Mouse (Mus musculus): ENCODE measurements around the gene Arpc2.

Arpc2 gene

GRCm38 (mm10) chr1:74300347-74301110 lies 64.6 kb downstream of the Arpc2 start:
- DNase-seq (ENCODE audit: low spot score in 2 of 2), result no peak

DNA sequence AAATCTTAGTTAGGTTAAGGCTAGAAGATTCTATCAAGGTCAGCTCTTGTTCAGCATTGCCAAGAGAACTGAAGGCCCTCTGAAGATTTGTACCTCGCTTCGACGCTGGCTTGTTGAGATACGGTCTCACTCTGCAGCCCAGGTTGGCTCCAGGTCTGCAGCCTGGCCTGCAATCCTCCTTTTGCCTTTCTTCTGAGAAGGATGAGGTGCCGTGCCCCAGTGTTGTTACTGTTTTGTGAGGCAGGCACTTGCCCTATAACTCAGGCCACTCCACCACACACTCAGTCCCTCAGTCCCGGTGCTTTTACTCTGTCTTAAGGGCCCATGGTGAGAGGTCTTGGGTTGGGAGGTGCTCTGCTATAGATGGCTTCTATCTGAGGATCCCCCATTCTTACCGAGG lies 66.3 kb downstream of the Arpc2 start:
- no peak for DNase-seq (ENCODE audit: low spot score in 2 of 2)

GRCm38 (mm10) chr1:74302835-74303234 lies 67.0 kb downstream of the Arpc2 start:
- no peak for DNase-seq (ENCODE audit: low spot score in 2 of 2)

DNA sequence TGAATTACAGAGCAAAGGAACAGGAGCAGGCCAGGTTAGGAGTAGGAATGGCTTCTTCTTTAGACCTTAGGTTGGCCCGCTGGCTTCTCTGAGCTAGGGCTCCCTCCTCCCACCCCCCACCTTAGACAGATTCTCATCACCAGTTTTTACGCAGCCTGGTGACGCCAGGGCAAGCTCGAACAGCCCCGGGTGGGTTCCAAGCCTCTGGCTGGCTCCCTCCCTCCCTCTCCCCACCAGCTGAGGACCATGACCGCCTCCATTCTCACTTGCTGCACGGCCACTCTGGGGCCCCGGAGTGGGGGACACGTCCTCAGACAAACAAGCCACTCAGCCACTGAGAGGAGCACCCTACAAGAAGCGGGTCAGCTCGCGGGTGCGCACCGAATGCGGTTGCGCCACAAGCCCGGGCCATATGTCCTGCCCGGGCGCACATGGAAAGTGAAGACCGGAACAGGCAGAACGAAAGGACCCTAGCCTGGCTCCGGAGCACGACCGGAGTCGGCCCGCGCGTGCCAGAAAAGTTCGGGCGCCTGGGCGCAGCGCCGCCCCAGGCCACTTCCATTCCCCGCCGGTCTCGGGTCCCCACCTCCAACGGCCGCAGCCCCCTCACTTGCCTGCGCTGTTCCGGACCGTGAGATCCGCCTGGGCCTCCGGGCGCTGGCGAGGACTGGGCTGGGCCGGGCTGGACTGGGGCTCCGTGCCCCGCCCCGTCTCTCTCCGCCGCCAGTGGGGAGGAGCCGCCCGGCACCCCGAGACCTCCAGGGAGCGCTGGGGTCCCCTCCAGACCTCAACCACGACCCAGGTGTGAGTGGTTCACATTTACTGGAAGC lies 67.8 kb downstream of the Arpc2 start:
- peak; percentile 80 to 85 for DNase-seq (ENCODE audit: low spot score in 2 of 2)

DNA sequence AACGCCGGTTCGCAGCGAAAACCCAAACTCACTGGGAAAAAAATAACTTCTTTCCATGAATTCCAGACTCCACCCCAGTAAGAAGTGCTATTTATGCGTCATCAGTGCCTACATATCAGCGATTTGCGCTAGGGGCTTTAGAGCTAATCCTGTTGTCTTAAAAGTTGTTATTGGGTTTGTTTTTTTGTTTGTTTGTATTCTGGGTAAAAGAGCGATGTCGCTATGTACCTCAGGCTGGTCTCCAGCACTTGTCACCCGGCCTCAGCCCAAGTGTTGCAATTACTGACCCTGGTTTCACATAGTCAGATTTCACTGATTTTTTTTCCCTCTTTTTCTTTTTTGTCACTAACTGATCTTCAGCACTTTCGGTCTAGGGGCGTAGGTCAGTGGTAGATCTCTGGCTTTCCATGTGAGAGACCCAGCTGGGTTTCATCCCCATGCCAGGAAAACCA lies 68.5 kb downstream of the Arpc2 start:
- DNase-seq (ENCODE audit: low spot score in 2 of 2), result no peak

DNA sequence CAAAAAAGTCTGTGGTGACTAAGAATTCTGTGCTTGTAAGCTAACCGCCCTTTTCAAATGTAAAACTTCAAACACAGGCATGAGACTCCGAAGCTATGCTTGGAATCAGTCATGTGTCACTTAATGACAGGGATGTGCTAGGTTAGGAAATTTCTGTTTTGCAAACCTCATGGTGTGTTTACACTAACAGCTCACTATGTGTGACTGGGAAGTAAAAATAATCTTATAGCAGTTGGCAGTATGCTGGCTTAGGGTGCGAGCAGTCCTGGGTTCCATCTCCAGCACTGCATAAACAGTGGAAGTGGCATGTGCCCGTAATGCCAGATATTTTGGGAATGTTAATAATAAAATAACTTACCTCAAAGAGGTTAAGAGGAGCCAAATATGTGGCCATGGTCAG lies 69.1 kb downstream of the Arpc2 start:
- no peak for DNase-seq (ENCODE audit: low spot score in 2 of 2)

DNA sequence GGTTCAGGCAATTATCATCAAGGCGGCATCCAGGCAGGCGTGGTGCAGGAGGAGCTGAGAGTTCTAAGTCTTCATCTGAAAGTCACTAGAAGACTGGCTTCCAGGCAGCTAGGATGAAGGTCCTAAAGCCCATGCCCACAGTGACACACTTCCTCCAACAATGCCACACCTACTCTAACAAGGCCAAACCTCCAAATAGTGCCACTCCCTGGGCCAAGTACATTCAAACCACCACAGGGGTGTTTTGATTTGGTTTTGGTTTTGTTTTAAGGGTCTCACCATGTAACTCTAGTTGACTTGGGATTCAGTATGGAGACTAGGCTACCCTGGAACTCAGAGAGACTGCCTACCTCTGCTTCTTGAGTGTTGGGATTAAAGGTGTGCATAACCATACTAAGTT lies 69.6 kb downstream of the Arpc2 start, which contains the start of gene Tmbim1:
Tmbim1 (minus strand) TSS at position 101 of the 400 bp plus-strand sequence.
- DNase-seq (ENCODE audit: low spot score in 2 of 2), result no peak

DNA sequence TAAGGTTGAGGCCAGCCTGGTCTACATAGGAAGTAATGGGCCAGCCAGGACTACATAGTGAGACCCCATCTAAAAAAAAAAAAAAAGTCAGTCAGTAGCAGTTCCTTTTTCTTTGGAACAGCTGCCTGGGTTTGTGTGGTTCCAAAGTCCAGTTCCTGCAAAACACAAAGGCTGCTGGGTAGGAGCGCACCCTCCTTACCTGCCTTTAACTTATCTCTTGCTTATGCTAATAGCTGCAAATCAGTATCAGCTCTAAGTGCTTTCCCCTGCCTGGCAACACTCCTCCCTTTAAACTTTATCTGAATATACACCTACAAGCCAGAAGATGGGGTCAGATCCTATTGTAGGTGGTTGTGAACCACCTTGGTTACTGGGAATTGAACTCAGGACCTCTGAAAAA lies 71.3 kb downstream of the Arpc2 start:
- no peak for DNase-seq (ENCODE audit: low spot score in 2 of 2)

GRCm38 (mm10) chr1:74308001-74308964 lies 72.4 kb downstream of the Arpc2 start:
- DNase-seq (ENCODE audit: low spot score in 2 of 2), result no peak

DNA sequence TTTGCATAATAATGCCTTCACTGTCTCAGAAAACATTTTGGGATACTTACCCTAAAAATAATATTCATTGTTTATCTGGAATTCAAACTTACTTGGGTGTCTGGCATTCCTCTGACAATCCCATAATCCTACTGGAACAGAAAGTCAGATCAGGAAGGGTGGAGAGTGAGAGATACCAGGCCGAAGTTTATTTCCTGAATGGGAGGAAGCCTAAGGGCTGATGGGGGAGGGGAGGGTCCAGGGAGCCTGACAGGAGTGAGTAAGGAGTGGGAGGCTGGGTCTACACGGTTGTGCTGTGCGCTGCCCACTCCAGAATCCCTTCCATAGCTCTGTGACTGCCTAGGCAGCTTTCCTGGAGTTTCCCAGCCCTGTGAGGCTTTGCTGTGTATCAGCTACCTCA lies 73.9 kb downstream of the Arpc2 start:
- DNase-seq (ENCODE audit: low spot score in 2 of 2), result no peak

- DNase-seq (ENCODE audit: low spot score in 2 of 2), result no peak
Measured at GRCm38 (mm10) chr1:74313049-74313692, 77.3 kb downstream of the Arpc2 start.

DNA sequence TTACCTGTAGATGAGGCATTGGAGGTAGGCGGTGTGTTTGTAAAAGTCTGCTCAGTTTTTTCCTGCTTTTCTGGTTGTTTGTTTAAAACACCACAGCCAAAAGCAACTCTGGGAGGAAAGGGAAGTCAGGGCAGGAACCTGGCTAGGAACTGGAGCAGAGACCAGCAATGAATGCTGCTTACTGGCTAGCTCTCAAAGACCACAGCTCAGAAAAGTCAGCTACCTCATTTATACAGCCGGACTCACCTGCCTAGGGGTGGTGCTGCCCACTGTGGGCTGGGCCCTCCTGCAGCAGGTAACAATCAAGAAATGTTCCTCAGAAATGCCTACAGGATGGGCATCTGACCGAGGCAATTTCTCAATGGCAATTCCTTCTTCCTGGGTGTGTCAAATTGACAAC lies 78.9 kb downstream of the Arpc2 start:
- DNase-seq (ENCODE audit: low spot score in 2 of 2), result no peak

DNA sequence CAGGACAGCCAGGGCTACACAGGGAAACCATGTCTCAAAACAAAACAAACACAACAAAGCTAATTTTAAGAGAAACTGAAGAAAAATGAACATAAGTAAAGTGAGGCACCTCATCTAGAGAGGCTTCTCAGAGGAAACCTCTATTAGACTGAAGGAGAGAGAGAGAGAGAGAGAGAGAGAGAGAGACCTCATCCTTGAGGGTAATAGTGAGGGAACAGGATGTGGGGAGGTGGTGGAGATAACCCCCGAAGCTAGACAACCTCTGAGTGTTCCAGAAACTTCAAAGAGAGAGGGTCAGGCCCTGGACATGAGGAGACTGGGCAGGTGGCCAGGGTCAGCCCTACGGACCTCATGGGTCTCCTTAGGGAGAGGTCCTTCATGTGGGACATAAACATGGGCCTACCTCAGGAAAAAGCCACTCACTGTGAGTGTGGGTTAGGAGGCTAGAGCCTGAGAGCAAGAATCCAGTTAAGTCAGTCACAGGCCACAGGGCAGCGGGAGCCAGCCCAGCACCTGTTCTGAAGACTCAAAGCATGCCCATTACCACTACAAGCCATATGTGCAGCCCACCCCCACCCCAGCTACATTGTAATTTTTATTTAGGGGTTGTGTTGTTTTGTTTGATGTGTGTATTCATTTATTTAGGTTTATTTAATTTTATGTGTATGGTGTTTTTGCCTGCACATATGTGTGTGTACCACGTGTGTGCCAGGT lies 80.4 kb downstream of the Arpc2 start:
- DNase-seq (ENCODE audit: low spot score in 2 of 2), result no peak

All from urinary bladder, adult 18-20 months (tissue).